Mouse (Mus musculus): ENCODE data around the gene Wdr20. TPM values are rescaled to one million over a fixed set of nuclear protein-coding genes. Genes with fewer than 3 reads are reported as not detected.

The Wdr20 gene
- polyA plus RNA-seq, 1 experiment = 15.0 TPM

- H3K27me3 ChIP-seq (ENCODE audit: control insufficient read depth, insufficient read depth, low read length) = no peaks in the 10 kb centered on the region
- TF ChIP-seq POLR2A (IDR thresholded peaks at IDR 0.05; ENCODE audit: control insufficient read depth, low read depth, low read length) (no peak), CTCF (IDR thresholded peaks at IDR 0.05; ENCODE audit: control insufficient read depth, insufficient read depth, insufficient replicate concordance, low read depth, low read length) (no peak)
Measured at GRCm38 (mm10) chr12:110851923-110852322, 114.2 kb downstream of the Wdr20 start.

More at GRCm38 (mm10) chr12:110851923-110852322, 114.2 kb downstream of the Wdr20 start:
- Histone ChIP-seq H3K27ac (ENCODE audit: control insufficient read depth, insufficient read depth, low read depth, low read length) (peak overlapping the region; percentile 50), H3K36me3 (ENCODE audit: control insufficient read depth, insufficient read depth, low read length) (peaks cover 1% of the 10 kb centered on the region; the same call in 1 of the 2 replicates), H3K4me3 (ENCODE audit: control insufficient read depth, low read depth, low read length) (no peak overlapping the region), H3K4me1 (ENCODE audit: control insufficient read depth, insufficient read depth, low read length) (peaks cover 11% of the 10 kb centered on the region)

Other genes starting within 250 kb of the Wdr20 start
- 214 and 240 TPM in 2 replicates for gene Dync1h1, start 136.5 kb upstream of the Wdr20 start, polyA plus RNA-seq (2012; rRNA removed)
- gene 1700001K19Rik, start 55.3 kb upstream of the Wdr20 start, polyA plus RNA-seq (2012; rRNA removed) = 745 and 752 TPM in 2 replicates
- 592 and 736 TPM in 2 replicates for gene Hsp90aa1, start 35.2 kb upstream of the Wdr20 start, polyA plus RNA-seq (2012; rRNA removed)
- gene Mok, start 103.0 kb downstream of the Wdr20 start, polyA plus RNA-seq (2012; rRNA removed) = 96.9 and 102 TPM in 2 replicates
- 5.3 and 6.1 TPM in 2 replicates for gene Zfp839, start 112.3 kb downstream of the Wdr20 start, polyA plus RNA-seq (2012; rRNA removed)
- gene Cinp, start 151.2 kb downstream of the Wdr20 start, polyA plus RNA-seq (2012; rRNA removed) = 13.4 and 13.6 TPM in 2 replicates
- gene Tecpr2, start 151.3 kb downstream of the Wdr20 start, polyA plus RNA-seq (2012; rRNA removed) = 7.1 and 7.4 TPM in 2 replicates
- gene Ankrd9, start 241.1 kb downstream of the Wdr20 start, polyA plus RNA-seq (2012; rRNA removed) = 157 and 171 TPM in 2 replicates

All from testis, adult 2 months (tissue).